Mouse (Mus musculus) midbrain, embryonic 16.5 days (tissue): ENCODE results near the gene Fam57b. TPM values are rescaled to one million over a fixed set of nuclear protein-coding genes. Genes with fewer than 3 reads are reported as not detected.

ENCODE experiments used
- polyA plus RNA-seq: library from polyadenylated mRNA; unstranded; fragments of >200 nt; fragmentation: Nextera tagmentation; extraction: Ambion mirVana; gene quantifications from 2 replicates; pipeline ENCODE4 v1.2.1, GENCODE M21; 2015

Fam57b gene
- polyA plus RNA-seq, 1 experiment from 2014 or later: 61.1 TPM

Other genes with a start within 250 kb of the Fam57b start
- 177 and 184 TPM in 2 replicates for gene Eif3c, start 231.3 kb upstream of the Fam57b start, polyA plus RNA-seq
- 0.31 TPM in 2 replicates for gene Apobr, start 212.7 kb upstream of the Fam57b start, polyA plus RNA-seq
- gene Cln3, start 211.9 kb upstream of the Fam57b start, polyA plus RNA-seq: 36.4 and 37.7 TPM in 2 replicates
- gene Il27, start 202.7 kb upstream of the Fam57b start, polyA plus RNA-seq: not detected in 2 replicates
- gene Nupr1, start 166.8 kb upstream of the Fam57b start, polyA plus RNA-seq: 6.1 and 9.5 TPM in 2 replicates
- 50.1 and 56.9 TPM in 2 replicates for gene Sgf29, start 148.4 kb upstream of the Fam57b start, polyA plus RNA-seq
- gene Sult1a1, start 121.2 kb upstream of the Fam57b start, polyA plus RNA-seq: 7.6 and 8.5 TPM in 2 replicates
- 113 and 120 TPM in 2 replicates for gene Bola2, start 102.3 kb upstream of the Fam57b start, polyA plus RNA-seq
- 16.8 and 17.3 TPM in 2 replicates for gene Slx1b, start 101.9 kb upstream of the Fam57b start, polyA plus RNA-seq
- 114 and 122 TPM in 2 replicates for gene Coro1a, start 89.9 kb upstream of the Fam57b start, polyA plus RNA-seq
- gene Mapk3, start 38.1 kb upstream of the Fam57b start, polyA plus RNA-seq: 111 and 112 TPM in 2 replicates
- gene Gdpd3, start 31.3 kb upstream of the Fam57b start, polyA plus RNA-seq: 0.95 and 1.5 TPM in 2 replicates
- 162 and 191 TPM in 2 replicates for gene Ypel3, start 20.7 kb upstream of the Fam57b start, polyA plus RNA-seq
- 0.51 and 0.64 TPM in 2 replicates for gene Tbx6, start 16.2 kb upstream of the Fam57b start, polyA plus RNA-seq
- 155 and 182 TPM in 2 replicates for gene Ppp4c, start 5.2 kb upstream of the Fam57b start, polyA plus RNA-seq
- not detected in 2 replicates for gene 4930451I11Rik, start 34.0 kb downstream of the Fam57b start, polyA plus RNA-seq
- 24.2 and 35.8 TPM in 2 replicates for gene Doc2a, start 49.7 kb downstream of the Fam57b start, polyA plus RNA-seq
- 19.8 and 20.0 TPM in 2 replicates for gene Hirip3, start 64.3 kb downstream of the Fam57b start, polyA plus RNA-seq
- gene Ino80e, start 64.7 kb downstream of the Fam57b start, polyA plus RNA-seq: 94.6 and 98.3 TPM in 2 replicates
- gene Taok2, start 87.0 kb downstream of the Fam57b start, polyA plus RNA-seq: 64.8 and 66.7 TPM in 2 replicates
- 33.2 and 34.0 TPM in 2 replicates for gene Tmem219, start 125.2 kb downstream of the Fam57b start, polyA plus RNA-seq
- gene Kctd13, start 131.2 kb downstream of the Fam57b start, polyA plus RNA-seq: 135 and 140 TPM in 2 replicates
- 10.4 TPM in 2 replicates for gene Asphd1, start 151.9 kb downstream of the Fam57b start, polyA plus RNA-seq
- gene Sez6l2, start 152.9 kb downstream of the Fam57b start, polyA plus RNA-seq: 44.6 and 50.2 TPM in 2 replicates
- gene Cdipt, start 178.2 kb downstream of the Fam57b start, polyA plus RNA-seq: 132 and 141 TPM in 2 replicates
- 0.69 and 0.96 TPM in 2 replicates for gene Cdiptos, start 178.4 kb downstream of the Fam57b start, polyA plus RNA-seq
- gene Mvp, start 217.0 kb downstream of the Fam57b start, polyA plus RNA-seq: 2.9 and 3.2 TPM in 2 replicates
- gene Pagr1b, start 218.8 kb downstream of the Fam57b start, polyA plus RNA-seq: 0.50 TPM in 1 of 2 replicates, not detected in the other
- 33.8 and 62.5 TPM in 2 replicates for gene Pagr1a, start 219.7 kb downstream of the Fam57b start, polyA plus RNA-seq
- 30.9 and 61.5 TPM in 2 replicates for gene Gm42742, start 223.4 kb downstream of the Fam57b start, polyA plus RNA-seq
- 40.9 and 63.3 TPM in 2 replicates for gene Prrt2, start 223.5 kb downstream of the Fam57b start, polyA plus RNA-seq
- 46.7 and 51.5 TPM in 2 replicates for gene Maz, start 229.4 kb downstream of the Fam57b start, polyA plus RNA-seq
- 16.6 and 17.6 TPM in 2 replicates for gene Kif22, start 244.8 kb downstream of the Fam57b start, polyA plus RNA-seq